Mouse (Mus musculus) megakaryocyte, embryonic 14.5 days (primary cell): Measurements from ENCODE around the gene Sh3bgrl2. TPM values are rescaled to one million over a fixed set of nuclear protein-coding genes. Genes with fewer than 3 reads are reported as not detected.
A peak's percentile ranks its signal among the peaks of the same experiment; 100 is the strongest.

Experiments
- H3K27me3 ChIP-seq: replicated peaks from 2 replicates; pipeline ENCODE3; 2012; ENCODE audit warnings: inconsistent platforms
- H3K36me3 ChIP-seq: replicated peaks from 2 replicates; pipeline ENCODE3; 2012; ENCODE audit warnings: low read length, inconsistent platforms, mixed read lengths
- H3K4me1 ChIP-seq: 2 replicates; pipeline ENCODE4 v1.6.1; 2012; ENCODE audit warnings: inconsistent platforms
- H3K4me3 ChIP-seq: replicated peaks from 2 replicates; pipeline ENCODE3; 2012; ENCODE audit warnings: moderate library complexity, mild to moderate bottlenecking, inconsistent platforms
- H3K9me3 ChIP-seq: 2 replicates; pipeline ENCODE4 v1.6.1; 2012; ENCODE audit warnings: inconsistent platforms
- FLI1 ChIP-seq: IDR thresholded peaks from 2 replicates; pipeline ENCODE4 v1.6.1; 2012; ENCODE audit warnings: low read length, inconsistent platforms, mixed read lengths
- GATA1 ChIP-seq: IDR thresholded peaks from 3 replicates; pipeline ENCODE4 v1.6.1; 2012; ENCODE audit warnings: mixed read lengths, low read length, inconsistent platforms, borderline replicate concordance
- polyA plus RNA-seq: library from polyadenylated mRNA; stranded (reverse); fragments of >175 nt; gene quantifications from 2 replicates; pipeline ENCODE4 v1.2.3, GENCODE M21; 2012; ENCODE audit warnings: low replicate concordance; ENCODE audit not compliant: insufficient read depth

The Sh3bgrl2 gene
- polyA plus RNA-seq, 1 experiment = 3.8 TPM

- peaks cover 90% of the 10 kb centered on the region for H3K4me1 ChIP-seq
- no peak for TF ChIP-seq GATA1
- TF ChIP-seq FLI1 = no peak
- no peaks in the 10 kb centered on the region for H3K27me3 ChIP-seq
- no peaks in the 10 kb centered on the region for H3K36me3 ChIP-seq
- no peaks in the 10 kb centered on the region for H3K9me3 ChIP-seq
- H3K4me3 ChIP-seq = no peak overlapping the region
These were observed 7.7 kb upstream of the Sh3bgrl2 start for GRCm38 (mm10) chr9:83540492-83540857.

GRCm38 (mm10) chr9:83540975-83541374, 7.2 kb upstream of the Sh3bgrl2 start:
- TF ChIP-seq GATA1 (no peak), FLI1 (no peak)
- Histone ChIP-seq H3K9me3 (no peaks in the 10 kb centered on the region), H3K4me3 (no peak overlapping the region), H3K4me1 (peaks cover 93% of the 10 kb centered on the region), H3K27me3 (no peaks in the 10 kb centered on the region), H3K36me3 (no peaks in the 10 kb centered on the region)

DNA sequence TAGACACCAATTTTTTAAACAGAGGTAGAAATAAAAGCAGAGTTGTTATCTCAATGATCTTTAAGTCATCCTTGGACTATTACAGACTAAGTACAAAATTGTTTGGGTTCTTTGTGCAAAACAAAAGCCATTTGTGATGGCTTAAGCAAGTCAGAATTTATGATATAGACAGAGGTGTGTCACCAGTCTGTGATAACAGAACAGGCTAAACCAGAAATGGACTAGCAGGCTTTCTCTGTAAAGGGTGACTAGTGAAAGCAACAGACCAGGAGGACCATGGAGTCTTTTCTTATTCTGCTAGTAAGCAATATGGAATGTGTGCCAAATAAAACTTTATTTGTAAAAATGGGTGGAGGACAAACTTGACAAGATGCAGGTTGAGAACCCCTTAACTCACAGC, 2.9 kb upstream of the Sh3bgrl2 start:
- TF ChIP-seq FLI1 (no peak), GATA1 (no peak)
- Histone ChIP-seq H3K4me3 (no peak overlapping the region), H3K9me3 (no peaks in the 10 kb centered on the region), H3K4me1 (peaks cover 85% of the 10 kb centered on the region), H3K36me3 (peaks cover 4% of the 10 kb centered on the region), H3K27me3 (peaks cover 3% of the 10 kb centered on the region)

DNA sequence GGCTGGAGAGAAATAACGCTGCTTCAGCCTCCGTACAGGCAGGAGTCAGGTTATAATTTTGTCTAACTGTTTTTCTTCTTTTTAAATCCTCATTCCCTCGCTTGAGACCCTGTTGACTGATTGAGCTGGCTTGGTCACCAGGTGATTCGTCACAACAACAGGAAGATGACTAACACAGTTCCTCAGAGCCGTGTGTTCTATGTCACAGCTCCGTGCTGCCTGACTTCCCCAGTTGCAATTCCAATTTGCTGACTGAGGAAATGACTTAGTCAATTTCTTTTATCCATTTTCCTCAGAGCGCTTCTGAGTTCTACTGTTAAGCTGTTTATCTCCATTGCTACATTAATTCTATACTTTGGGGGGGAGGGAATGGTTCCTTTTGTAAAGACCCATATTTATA, 1.8 kb upstream of the Sh3bgrl2 start:
- Histone ChIP-seq H3K27me3 (peaks cover 3% of the 10 kb centered on the region), H3K4me1 (peaks cover 85% of the 10 kb centered on the region), H3K36me3 (peaks cover 9% of the 10 kb centered on the region), H3K4me3 (peak overlapping the region; percentile 31), H3K9me3 (no peaks in the 10 kb centered on the region)
- TF ChIP-seq FLI1 (no peak), GATA1 (no peak; the same call in 2 of the 3 replicates)

DNA sequence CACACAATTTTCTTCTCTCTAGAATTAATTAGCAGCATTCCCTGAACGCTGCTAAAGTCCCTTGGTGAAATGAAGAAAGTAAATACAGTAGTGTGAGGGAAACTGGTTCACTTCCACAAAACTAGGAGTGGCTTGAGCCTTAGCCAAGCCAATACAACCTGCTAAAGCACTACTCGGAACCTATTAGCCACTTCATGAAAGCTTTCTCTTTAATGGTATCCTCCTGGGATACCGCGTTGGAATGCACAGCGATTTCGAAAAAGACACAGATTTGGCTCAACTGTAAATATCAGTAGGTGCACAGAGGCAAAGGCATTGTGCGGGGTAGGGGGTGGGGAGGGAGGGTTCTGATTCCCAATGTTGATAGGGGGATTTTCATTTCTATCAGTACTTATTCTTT, 898 bp upstream of the Sh3bgrl2 start:
- Histone ChIP-seq H3K4me3 (no peak overlapping the region), H3K27me3 (peaks cover 3% of the 10 kb centered on the region), H3K36me3 (peaks cover 17% of the 10 kb centered on the region), H3K9me3 (no peaks in the 10 kb centered on the region), H3K4me1 (peaks cover 87% of the 10 kb centered on the region)
- TF ChIP-seq GATA1 (no peak), FLI1 (no peak)

DNA sequence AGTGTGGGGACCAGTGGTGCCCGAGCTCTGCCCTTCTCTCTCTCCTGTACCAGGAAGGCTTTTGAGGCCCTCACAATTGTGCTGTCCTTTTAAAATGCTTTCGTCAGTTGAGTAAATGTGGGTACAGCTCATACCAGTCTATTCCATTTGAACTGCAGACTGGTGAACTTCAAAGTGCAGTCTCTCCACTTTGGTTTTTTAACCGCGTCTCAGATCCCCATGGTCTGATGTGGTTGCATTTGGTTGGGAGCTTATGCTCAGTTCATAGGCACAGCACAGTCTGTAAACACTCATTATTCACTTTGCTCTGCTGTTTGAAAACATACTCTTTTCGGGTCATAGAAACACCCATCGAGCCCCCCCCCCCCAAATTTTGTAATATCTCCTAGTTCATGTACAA, 1.7 kb downstream of the Sh3bgrl2 start:
- Histone ChIP-seq H3K36me3 (peaks cover 30% of the 10 kb centered on the region), H3K9me3 (no peaks in the 10 kb centered on the region), H3K4me1 (peaks cover 80% of the 10 kb centered on the region), H3K4me3 (peak overlapping the region; percentile 96), H3K27me3 (peaks cover 3% of the 10 kb centered on the region)
- TF ChIP-seq FLI1 (no peak), GATA1 (no peak)

GRCm38 (mm10) chr9:83551116-83551515, 3.0 kb downstream of the Sh3bgrl2 start:
- H3K27me3 ChIP-seq = peaks cover 3% of the 10 kb centered on the region
- peaks cover 68% of the 10 kb centered on the region for H3K4me1 ChIP-seq
- TF ChIP-seq FLI1 (no peak), GATA1 (no peak)
- H3K9me3 ChIP-seq = no peaks in the 10 kb centered on the region
- H3K4me3 ChIP-seq = peak overlapping the region; percentile 40
- H3K36me3 ChIP-seq = peaks cover 30% of the 10 kb centered on the region

DNA sequence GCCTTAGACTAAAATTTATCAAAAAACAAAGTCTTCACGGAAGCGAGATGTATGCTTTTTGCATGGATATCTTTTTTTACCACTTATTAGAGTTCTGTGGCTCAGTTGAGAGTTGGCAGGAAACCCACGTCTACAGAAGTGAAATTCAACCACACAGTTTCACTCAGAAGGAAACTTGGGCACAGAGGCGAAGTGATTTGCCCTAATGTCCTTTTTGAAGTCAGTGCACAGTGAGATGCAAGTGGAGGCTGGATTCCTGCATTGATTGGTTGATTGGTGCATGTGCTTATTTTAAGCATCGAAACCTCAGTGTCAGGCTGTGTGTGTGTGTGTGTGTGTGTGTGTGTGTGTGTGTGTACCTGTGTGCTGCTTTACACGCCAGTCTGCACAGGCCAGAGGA, 3.5 kb downstream of the Sh3bgrl2 start:
- TF ChIP-seq FLI1 (no peak), GATA1 (no peak)
- H3K36me3 ChIP-seq = peaks cover 31% of the 10 kb centered on the region
- peaks cover 3% of the 10 kb centered on the region for H3K27me3 ChIP-seq
- no peak overlapping the region for H3K4me3 ChIP-seq
- H3K4me1 ChIP-seq = peaks cover 68% of the 10 kb centered on the region
- no peaks in the 10 kb centered on the region for H3K9me3 ChIP-seq

GRCm38 (mm10) chr9:83555580-83555979, 7.5 kb downstream of the Sh3bgrl2 start:
- TF ChIP-seq GATA1 (no peak), FLI1 (no peak)
- peaks cover 71% of the 10 kb centered on the region for H3K4me1 ChIP-seq

GRCm38 (mm10) chr9:83556236-83556635, 8.1 kb downstream of the Sh3bgrl2 start:
- peaks cover 71% of the 10 kb centered on the region for H3K4me1 ChIP-seq

More at GRCm38 (mm10) chr9:83555580-83555979, 7.5 kb downstream of the Sh3bgrl2 start:
- peaks cover 33% of the 10 kb centered on the region for H3K36me3 ChIP-seq
- no peak overlapping the region for H3K4me3 ChIP-seq
- no peaks in the 10 kb centered on the region for H3K9me3 ChIP-seq
- no peaks in the 10 kb centered on the region for H3K27me3 ChIP-seq

More at GRCm38 (mm10) chr9:83556236-83556635, 8.1 kb downstream of the Sh3bgrl2 start:
- Histone ChIP-seq H3K9me3 (no peaks in the 10 kb centered on the region), H3K4me3 (no peak overlapping the region), H3K27me3 (no peaks in the 10 kb centered on the region), H3K36me3 (peaks cover 32% of the 10 kb centered on the region)
- TF ChIP-seq GATA1 (no peak), FLI1 (no peak)
